In the genomic region with DNA sequence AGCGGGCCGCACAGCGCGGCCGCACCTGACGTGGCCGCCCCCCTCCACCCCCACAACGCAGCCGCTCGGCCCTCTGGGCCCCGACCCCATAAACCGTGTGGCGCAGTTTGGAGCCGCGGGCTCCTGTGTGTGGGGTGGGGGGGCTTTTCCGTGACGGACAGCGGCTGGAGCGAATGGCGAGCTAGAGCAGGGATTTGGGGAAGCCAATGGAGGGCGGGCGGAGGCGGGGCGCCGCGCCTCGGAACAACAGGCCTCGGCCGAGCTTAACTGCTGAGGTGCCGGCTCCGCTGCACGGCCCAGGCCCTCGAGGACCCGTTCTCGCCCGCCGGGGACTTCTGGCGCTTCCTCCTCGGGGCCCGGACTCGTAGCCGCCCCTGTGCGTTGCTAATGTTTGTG, we compare ENCODE assay signal across 8 mouse cellular contexts. TPM values are rescaled to one million over a fixed set of nuclear protein-coding genes. Genes with fewer than 3 reads are reported as not detected.
A peak's percentile ranks its signal among the peaks of the same experiment; 100 is the strongest.
DNase-seq lines count a peak whose midpoint lies in the region; ATAC-seq and TF ChIP-seq lines count a peak whose summit lies in the region.

No protein-coding gene starts in this region.

- H3K4me3 ChIP-seq in brown adipose tissue, adult 24 weeks (ENCODE audit: insufficient read depth, low read depth, low read length): peak overlapping the region; percentile 95
- H3K4me3 ChIP-seq in heart, embryonic 13.5 days: peak overlapping the region; percentile 86
- peak overlapping the region; percentile 85 for H3K4me3 ChIP-seq in kidney, postnatal 0 days (replicated peaks; ENCODE audit: low read depth, low read length)
- peak overlapping the region; percentile 95 for H3K4me3 ChIP-seq in liver, embryonic 13.5 days (replicated peaks)
- peak overlapping the region; percentile 72 for H3K4me3 ChIP-seq in stomach, embryonic 15.5 days (replicated peaks)

- H3K4me1 ChIP-seq in brown adipose tissue, adult 24 weeks (ENCODE audit: control insufficient read depth, insufficient read depth, insufficient read length, low read length): peaks cover 6% of the 10 kb centered on the region
- peaks cover 23% of the 10 kb centered on the region for H3K4me1 ChIP-seq in heart, embryonic 13.5 days
- H3K4me1 ChIP-seq in kidney, postnatal 0 days (replicated peaks; ENCODE audit: insufficient read depth, low read length): peaks cover 8% of the 10 kb centered on the region; the same call in 1 of the 2 replicates
- peaks cover 35% of the 10 kb centered on the region for H3K4me1 ChIP-seq in liver, embryonic 13.5 days (replicated peaks)
- peaks cover 19% of the 10 kb centered on the region for H3K4me1 ChIP-seq in stomach, embryonic 15.5 days

- H3K9ac ChIP-seq in heart, embryonic 13.5 days: peak overlapping the region; percentile 92
- H3K9ac ChIP-seq in kidney, postnatal 0 days (ENCODE audit: low read depth, low read length): peak overlapping the region; percentile 93
- H3K9ac ChIP-seq in liver, embryonic 13.5 days: peak overlapping the region; percentile 95
- peak overlapping the region; percentile 71 for H3K9ac ChIP-seq in stomach, embryonic 15.5 days

- H3K36me3 ChIP-seq in heart, embryonic 13.5 days: peaks cover 38% of the 10 kb centered on the region
- peaks cover 27% of the 10 kb centered on the region for H3K36me3 ChIP-seq in kidney, postnatal 0 days (ENCODE audit: insufficient read depth, low read length)
- H3K36me3 ChIP-seq in liver, embryonic 13.5 days: peaks cover 41% of the 10 kb centered on the region
- peaks cover 24% of the 10 kb centered on the region for H3K36me3 ChIP-seq in stomach, embryonic 15.5 days

- H3K27ac ChIP-seq in brown adipose tissue, adult 24 weeks (replicated peaks; ENCODE audit: low read depth, low read length): peak overlapping the region; percentile 76
- peak overlapping the region; percentile 98 for H3K27ac ChIP-seq in heart, embryonic 13.5 days (replicated peaks)
- peak overlapping the region; percentile 100 for H3K27ac ChIP-seq in kidney, postnatal 0 days
- peak overlapping the region; percentile 97 for H3K27ac ChIP-seq in liver, embryonic 13.5 days
- H3K27ac ChIP-seq in stomach, embryonic 15.5 days: peak overlapping the region; percentile 96

- no peak for TF ChIP-seq CTCF in kidney, postnatal 0 days (IDR thresholded peaks at IDR 0.05; ENCODE audit: low read depth)

- peak; percentile 55 for ATAC-seq in erythroid progenitor cell, adult 5-6 weeks (replicated peaks; ENCODE audit: low FRiP score, poor library complexity, severe bottlenecking)
- peak; percentile 65 for ATAC-seq in heart, embryonic 13.5 days (ENCODE audit: extremely low read depth, insufficient number of reproducible peaks, low FRiP score, low TSS enrichment)
- ATAC-seq in kidney, postnatal 0 days (replicated peaks; ENCODE audit: low FRiP score, low read depth): peak; percentile 81
- ATAC-seq in liver, embryonic 13.5 days (ENCODE audit: low read depth): peak; percentile 74
- peak; percentile 77 for ATAC-seq in stomach, embryonic 15.5 days (ENCODE audit: insufficient read depth, low FRiP score, low read depth)

- no peaks in the 10 kb centered on the region for H3K27me3 ChIP-seq in heart, embryonic 13.5 days (replicated peaks)
- H3K27me3 ChIP-seq in kidney, postnatal 0 days (ENCODE audit: insufficient read depth, low read length): no peaks in the 10 kb centered on the region
- H3K27me3 ChIP-seq in liver, embryonic 13.5 days: no peaks in the 10 kb centered on the region
- H3K27me3 ChIP-seq in stomach, embryonic 15.5 days (replicated peaks): no peaks in the 10 kb centered on the region

- peak overlapping the region; percentile 85 for H3K4me2 ChIP-seq in heart, embryonic 13.5 days
- peak overlapping the region; percentile 74 for H3K4me2 ChIP-seq in kidney, postnatal 0 days (ENCODE audit: low read length)
- peak overlapping the region; percentile 93 for H3K4me2 ChIP-seq in liver, embryonic 13.5 days
- H3K4me2 ChIP-seq in stomach, embryonic 15.5 days: peak overlapping the region; percentile 76

- no peaks in the 10 kb centered on the region for H3K9me3 ChIP-seq in heart, embryonic 13.5 days
- H3K9me3 ChIP-seq in kidney, postnatal 0 days (replicated peaks; ENCODE audit: low read length): no peaks in the 10 kb centered on the region
- no peaks in the 10 kb centered on the region for H3K9me3 ChIP-seq in liver, embryonic 13.5 days (replicated peaks)
- no peaks in the 10 kb centered on the region for H3K9me3 ChIP-seq in stomach, embryonic 15.5 days

- DNase-seq in CD8-positive naive resting alpha-beta T cell, adult 2 months (ENCODE audit: low read depth in 2 of 2, low spot score in 2 of 2): peak; percentile 66 to 72
- peak; percentile 93 for DNase-seq in kidney, postnatal 0 days (ENCODE audit: low spot score)
- peak; percentile 79 for DNase-seq in liver, embryonic 13.5 days
- DNase-seq in neural tube, embryonic 10.5 days (ENCODE audit: extremely low spot score, low spot score): peak; percentile 87

- WGBS in heart, embryonic 13.5 days: under 1% methylated on average over 29 of the region's 43 CpGs
- 0% methylated on average over 41 of the region's 43 CpGs for WGBS in kidney, postnatal 0 days
- WGBS in liver, embryonic 13.5 days (ENCODE audit: insufficient replicate concordance): under 1% methylated on average over 42 of the region's 43 CpGs
- WGBS in stomach, embryonic 15.5 days: under 1% methylated on average over 40 of the region's 43 CpGs

RNA-seq across cellular contexts. Expression of gene Dazap2, which starts 0.7 kb away (rescaled TPM):
- 128 and 130 TPM in 2 replicates for polyA plus RNA-seq in brown adipose tissue, adult 24 weeks (2012; ENCODE audit: insufficient read depth, insufficient read length, missing spikeins)
- total RNA-seq in erythroid progenitor cell, adult 5-6 weeks (2015; ENCODE audit: low replicate concordance): 203 and 210 TPM in 2 replicates
- total RNA-seq in erythroid progenitor cell, adult 5-6 weeks (2017; ENCODE audit: low replicate concordance): 79.8 and 101 TPM in 2 replicates
- 202 and 203 TPM in 2 replicates for polyA plus RNA-seq in heart, embryonic 13.5 days (2015; fragmentation: Nextera tagmentation; extraction: Ambion mirVana)
- 327 and 349 TPM in 2 replicates for polyA plus RNA-seq in kidney, postnatal 0 days (2015; fragmentation: Nextera tagmentation; extraction: Ambion mirVana)
- polyA plus RNA-seq in liver, embryonic 13.5 days (2015; fragmentation: Nextera tagmentation; extraction: Ambion mirVana): 141 and 173 TPM in 2 replicates
- polyA plus RNA-seq in stomach, embryonic 15.5 days (2015; fragmentation: Nextera tagmentation; extraction: Ambion mirVana): 194 and 215 TPM in 2 replicates

RNA-seq across cellular contexts. Expression of gene Pou6f1, which starts 16.0 kb away (rescaled TPM):
- polyA plus RNA-seq in brown adipose tissue, adult 24 weeks (2012; ENCODE audit: insufficient read depth, insufficient read length, missing spikeins): 9.6 and 16.4 TPM in 2 replicates
- 3.2 and 4.6 TPM in 2 replicates for total RNA-seq in erythroid progenitor cell, adult 5-6 weeks (2015; ENCODE audit: low replicate concordance)
- total RNA-seq in erythroid progenitor cell, adult 5-6 weeks (2017; ENCODE audit: low replicate concordance): 1.7 TPM in 1 of 2 replicates, not detected in the other
- polyA plus RNA-seq in heart, embryonic 13.5 days (2015; fragmentation: Nextera tagmentation; extraction: Ambion mirVana): 4.4 and 5.6 TPM in 2 replicates
- 9.5 and 9.7 TPM in 2 replicates for polyA plus RNA-seq in kidney, postnatal 0 days (2015; fragmentation: Nextera tagmentation; extraction: Ambion mirVana)
- 0.10 and 0.23 TPM in 2 replicates for polyA plus RNA-seq in liver, embryonic 13.5 days (2015; fragmentation: Nextera tagmentation; extraction: Ambion mirVana)
- 4.7 and 4.9 TPM in 2 replicates for polyA plus RNA-seq in stomach, embryonic 15.5 days (2015; fragmentation: Nextera tagmentation; extraction: Ambion mirVana)

RNA-seq across cellular contexts. Expression of gene Smagp, which starts 20.9 kb away (rescaled TPM):
- 25.6 and 29.4 TPM in 2 replicates for polyA plus RNA-seq in brown adipose tissue, adult 24 weeks (2012; ENCODE audit: insufficient read depth, insufficient read length, missing spikeins)
- total RNA-seq in erythroid progenitor cell, adult 5-6 weeks (2015; ENCODE audit: low replicate concordance): 3.6 TPM in 1 of 2 replicates, not detected in the other
- 2.6 TPM in 1 of 2 replicates, not detected in the other for total RNA-seq in erythroid progenitor cell, adult 5-6 weeks (2017; ENCODE audit: low replicate concordance)
- polyA plus RNA-seq in heart, embryonic 13.5 days (2015; fragmentation: Nextera tagmentation; extraction: Ambion mirVana): 15.3 and 16.0 TPM in 2 replicates
- polyA plus RNA-seq in kidney, postnatal 0 days (2015; fragmentation: Nextera tagmentation; extraction: Ambion mirVana): 83.7 and 92.0 TPM in 2 replicates
- 7.7 and 7.9 TPM in 2 replicates for polyA plus RNA-seq in liver, embryonic 13.5 days (2015; fragmentation: Nextera tagmentation; extraction: Ambion mirVana)
- polyA plus RNA-seq in stomach, embryonic 15.5 days (2015; fragmentation: Nextera tagmentation; extraction: Ambion mirVana): 37.8 and 41.9 TPM in 2 replicates

RNA-seq across cellular contexts. Expression of gene Bin2, which starts 53.5 kb away (rescaled TPM):
- polyA plus RNA-seq in brown adipose tissue, adult 24 weeks (2012; ENCODE audit: insufficient read depth, insufficient read length, missing spikeins): 0.79 and 1.4 TPM in 2 replicates
- 29.8 and 50.5 TPM in 2 replicates for total RNA-seq in erythroid progenitor cell, adult 5-6 weeks (2015; ENCODE audit: low replicate concordance)
- total RNA-seq in erythroid progenitor cell, adult 5-6 weeks (2017; ENCODE audit: low replicate concordance): 18.3 and 37.0 TPM in 2 replicates
- 2.9 and 3.2 TPM in 2 replicates for polyA plus RNA-seq in heart, embryonic 13.5 days (2015; fragmentation: Nextera tagmentation; extraction: Ambion mirVana)
- 0.93 and 0.97 TPM in 2 replicates for polyA plus RNA-seq in kidney, postnatal 0 days (2015; fragmentation: Nextera tagmentation; extraction: Ambion mirVana)
- polyA plus RNA-seq in liver, embryonic 13.5 days (2015; fragmentation: Nextera tagmentation; extraction: Ambion mirVana): 19.7 and 25.7 TPM in 2 replicates
- polyA plus RNA-seq in stomach, embryonic 15.5 days (2015; fragmentation: Nextera tagmentation; extraction: Ambion mirVana): 7.1 TPM in 2 replicates

Comparison
In these comparisons a context has a peak if more than half of its experiments do, and no peak if none do; other contexts are left out.
1. Peak in every context shown above with its lines: DNase-seq, ATAC-seq, H3K4me3 ChIP-seq and H3K27ac ChIP-seq.